Mouse (Mus musculus) kidney, adult 2 months (tissue): Measurements from ENCODE around the gene Ccdc77. TPM values are rescaled to one million over a fixed set of nuclear protein-coding genes. Genes with fewer than 3 reads are reported as not detected.

Experiments
- DNase-seq: peaks from one replicate; pipeline ENCODE4 v3.0.0; 2021
- H3K27ac ChIP-seq: fragments of 200-500 bp; 2 replicates; pipeline ENCODE4 v1.5.1; 2012; ENCODE audit warnings: low read depth, low read length, control low read depth, inconsistent platforms; ENCODE audit not compliant: insufficient read depth
- H3K27me3 ChIP-seq: fragments of 200-500 bp; replicated peaks from 2 replicates; pipeline ENCODE4 v1.6.1; 2012; ENCODE audit warnings: mild to moderate bottlenecking, moderate library complexity, low read length, inconsistent platforms; ENCODE audit not compliant: control insufficient read depth, insufficient read depth
- H3K36me3 ChIP-seq: fragments of 200-500 bp; 2 replicates; pipeline ENCODE4 v1.6.1; 2012; ENCODE audit warnings: mild to moderate bottlenecking, moderate library complexity, low read length, inconsistent platforms; ENCODE audit not compliant: control insufficient read depth, insufficient read depth
- H3K4me1 ChIP-seq: fragments of 200-500 bp; 2 replicates; pipeline ENCODE4 v1.6.1; 2011; ENCODE audit warnings: low read length; ENCODE audit not compliant: control insufficient read depth, insufficient read depth
- H3K4me3 ChIP-seq: fragments of 200-500 bp; 2 replicates; pipeline ENCODE4 v1.5.1; 2011; ENCODE audit warnings: mild to moderate bottlenecking, low read depth, low read length, control low read depth; ENCODE audit not compliant: insufficient read depth
- CTCF ChIP-seq: fragments of 200-500 bp; conservative IDR thresholded peaks from 2 replicates; pipeline ENCODE4 v1.5.1; 2011; ENCODE audit warnings: low read depth, mild to moderate bottlenecking, control low read depth, low read length, moderate library complexity, mixed read lengths; ENCODE audit not compliant: insufficient read depth, insufficient read length
- POLR2A ChIP-seq: fragments of 200-500 bp; IDR thresholded peaks from one replicate; pipeline ENCODE4 v1.6.1; 2011; ENCODE audit warnings: low read depth, low read length, control low read depth
- WGBS: fragments of 180-500 bp; shearing (Covaris S2); methylation state at CpG from one replicate; pipeline ENCODE4 v1.1.7; 2018; 5-methylcytosine and 5-hydroxymethylcytosine counted together
- polyA plus RNA-seq: library from polyadenylated mRNA; depleted of rRNA; stranded (reverse); fragments of >200 nt; gene quantifications from 2 replicates; pipeline ENCODE4 v1.2.3, GENCODE M21; 2012

Gene Ccdc77
- polyA plus RNA-seq, 1 experiment: 3.1 TPM

DNA sequence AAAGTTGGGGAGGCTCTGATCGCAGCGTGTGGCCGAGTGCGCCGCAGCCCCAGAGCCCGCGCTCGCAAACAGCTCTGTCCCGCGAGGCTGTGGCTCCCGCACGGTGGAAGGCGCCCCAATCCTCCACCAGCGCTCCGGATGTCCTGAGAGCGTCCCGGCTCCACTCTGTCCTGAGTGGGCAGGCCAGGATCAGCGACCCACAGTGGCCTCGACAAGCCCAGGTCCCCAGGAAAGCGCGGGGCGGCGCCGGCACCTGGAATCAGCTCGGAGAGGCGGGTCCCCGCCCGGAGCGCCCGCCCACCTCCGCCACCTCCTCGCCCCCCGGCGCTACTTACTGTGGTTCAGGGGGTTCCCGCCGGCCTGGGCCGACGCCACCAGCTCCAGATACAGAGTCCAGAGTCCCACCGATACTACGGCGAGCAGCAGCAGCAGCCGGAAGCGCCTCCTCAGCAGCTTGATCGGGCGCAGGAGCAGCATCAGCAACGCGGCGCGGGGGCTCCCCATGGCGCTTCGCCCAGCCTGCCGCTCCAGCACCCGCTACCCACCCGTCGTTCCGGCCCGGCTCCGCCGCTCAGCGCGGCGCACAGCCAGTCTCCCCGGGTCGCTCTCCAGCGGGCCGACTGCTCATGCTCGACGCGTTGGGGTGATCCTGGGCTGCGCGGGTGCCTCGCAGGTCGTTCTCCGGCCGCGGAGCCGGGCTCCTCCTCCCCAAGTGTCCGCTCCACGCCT is 70.0 kb downstream of the Ccdc77 start, which contains the start of the genes D330020A13Rik and B4galnt3:
Gene D330020A13Rik (plus strand): TSS at position 309 of the 729 bp plus-strand sequence.
Gene B4galnt3 (minus strand): TSS at position 504 of the 729 bp plus-strand sequence.
- TF ChIP-seq CTCF (no peak), POLR2A (no peak)
- Histone ChIP-seq H3K27ac (peak within 1 kb of the TSS; percentile 12; the same call in 1 of the 2 replicates), H3K27me3 (no peaks in the 10 kb centered on the region), H3K4me1 (0 out of 2 replicates have a peak, but pooled peaks cover 2% of the 10 kb centered on the region), H3K4me3 (peak within 1 kb of the TSS; percentile 66), H3K36me3 (no peaks in the 10 kb centered on the region)
- DNase-seq: peak; percentile 72
- WGBS: 1% methylated on average over 79 of the region's 79 CpGs

GRCm38 (mm10) chr6:120291396-120292009 is 72.7 kb downstream of the Ccdc77 start:
- DNase-seq: no peak
- WGBS: 81% methylated on average over 7 of the region's 7 CpGs
- 0 out of 2 replicates have a peak, but pooled peaks cover 2% of the 10 kb centered on the region for H3K4me1 ChIP-seq
- no peak for TF ChIP-seq POLR2A
- TF ChIP-seq CTCF: no peak
- no peaks in the 10 kb centered on the region for H3K36me3 ChIP-seq
- no peak overlapping the region for H3K4me3 ChIP-seq
- H3K27ac ChIP-seq: no peak overlapping the region
- no peaks in the 10 kb centered on the region for H3K27me3 ChIP-seq

GRCm38 (mm10) chr6:120289430-120289829 is 74.7 kb downstream of the Ccdc77 start:
- no peak for DNase-seq
- WGBS: 92% methylated on average over 4 of the region's 4 CpGs
- no peak for TF ChIP-seq CTCF
- no peak for TF ChIP-seq POLR2A
- no peak overlapping the region for H3K27ac ChIP-seq
- no peaks in the 10 kb centered on the region for H3K4me1 ChIP-seq
- H3K36me3 ChIP-seq: no peaks in the 10 kb centered on the region
- no peaks in the 10 kb centered on the region for H3K27me3 ChIP-seq
- no peak overlapping the region for H3K4me3 ChIP-seq

DNA sequence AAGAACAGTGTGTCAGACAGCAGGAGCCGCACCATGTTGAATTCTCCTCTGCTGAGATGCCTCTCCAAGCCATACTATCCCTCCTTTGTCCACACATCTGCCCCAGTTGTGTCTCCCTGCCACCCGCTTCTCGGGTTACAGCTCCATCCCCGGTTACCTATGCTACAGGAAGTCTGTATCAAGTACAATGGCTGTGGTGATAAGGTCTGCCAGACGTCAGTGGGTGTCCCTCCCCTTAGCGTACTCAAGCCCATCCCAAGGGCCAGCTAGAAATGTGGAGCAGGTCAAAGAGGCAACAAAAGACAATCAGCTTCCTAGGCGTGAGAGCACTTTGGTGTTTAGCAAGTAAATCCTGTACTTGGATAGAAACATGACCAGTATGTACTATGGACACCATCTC is 75.6 kb downstream of the Ccdc77 start:
- H3K36me3 ChIP-seq: no peaks in the 10 kb centered on the region
- DNase-seq: no peak
- H3K27ac ChIP-seq: no peak overlapping the region
- no peaks in the 10 kb centered on the region for H3K27me3 ChIP-seq
- 69% methylated on average over 7 of the region's 7 CpGs for WGBS
- H3K4me3 ChIP-seq: no peak overlapping the region
- no peaks in the 10 kb centered on the region for H3K4me1 ChIP-seq
- no peak for TF ChIP-seq CTCF
- no peak for TF ChIP-seq POLR2A

DNA sequence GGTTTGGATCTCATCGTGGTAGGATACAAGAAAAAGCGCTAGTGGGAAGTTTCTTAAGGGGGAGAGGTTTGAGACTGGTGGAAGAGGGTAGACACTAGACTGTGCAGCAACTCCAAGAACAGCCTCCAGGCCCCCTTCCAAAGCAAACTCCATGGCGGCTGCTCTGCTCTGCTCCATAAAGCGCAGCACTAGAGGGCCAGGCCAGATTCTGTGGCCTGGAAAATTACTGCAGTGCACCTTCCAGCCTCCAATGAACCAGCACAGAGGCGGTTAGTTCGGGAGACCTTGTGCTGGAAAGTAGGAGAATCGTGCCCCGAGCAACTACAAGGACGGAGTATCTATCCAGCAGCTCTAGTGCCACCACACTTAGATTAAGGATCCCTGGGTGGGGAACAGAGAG is 76.9 kb downstream of the Ccdc77 start:
- peak; percentile 50 for DNase-seq
- Histone ChIP-seq H3K4me3 (no peak overlapping the region), H3K36me3 (no peaks in the 10 kb centered on the region), H3K27me3 (no peaks in the 10 kb centered on the region), H3K27ac (no peak overlapping the region), H3K4me1 (no peaks in the 10 kb centered on the region)
- TF ChIP-seq POLR2A (no peak), CTCF (no peak)
- 45% methylated on average over 9 of the region's 9 CpGs for WGBS

- Histone ChIP-seq H3K36me3 (no peaks in the 10 kb centered on the region), H3K4me3 (no peak overlapping the region), H3K27me3 (no peaks in the 10 kb centered on the region), H3K27ac (no peak overlapping the region), H3K4me1 (peaks cover 5% of the 10 kb centered on the region; the same call in 1 of the 2 replicates)
- TF ChIP-seq CTCF: no peak
- TF ChIP-seq POLR2A: no peak
- DNase-seq: no peak
- WGBS: 80% methylated on average over 7 of the region's 7 CpGs
Measured at GRCm38 (mm10) chr6:120276874-120277449, 87.2 kb downstream of the Ccdc77 start.

DNA sequence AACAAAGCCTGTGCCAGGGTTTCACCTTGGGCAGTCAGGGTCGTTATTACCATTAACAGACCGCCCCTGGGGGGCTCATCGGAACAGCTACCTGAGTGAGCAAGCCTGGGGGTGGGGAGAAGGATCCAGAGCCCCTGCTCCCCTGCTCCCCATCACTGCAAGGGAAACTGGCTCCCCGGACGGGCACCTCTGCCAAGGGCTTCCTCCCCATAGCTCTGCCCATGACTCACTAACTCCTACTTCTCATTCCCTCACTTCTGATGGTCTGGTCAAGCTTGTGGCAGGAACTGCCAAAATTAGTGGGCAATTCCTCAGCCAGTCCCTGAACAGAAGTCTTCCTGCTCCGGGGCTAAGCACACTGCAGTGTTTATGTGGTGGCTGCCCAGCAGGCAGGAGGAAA is 88.9 kb downstream of the Ccdc77 start:
- Histone ChIP-seq H3K36me3 (no peaks in the 10 kb centered on the region), H3K4me1 (peaks cover 5% of the 10 kb centered on the region; the same call in 1 of the 2 replicates), H3K27ac (no peak overlapping the region), H3K4me3 (no peak overlapping the region), H3K27me3 (no peaks in the 10 kb centered on the region)
- whole genome bisulfite sequencing: 44% methylated on average over 6 of the region's 6 CpGs
- TF ChIP-seq CTCF (no peak), POLR2A (no peak)
- no peak for DNase-seq
